Mouse (Mus musculus) bone marrow, adult 2 months (tissue): ENCODE results near the gene Ddi2.

Experiments
- CTCF ChIP-seq: fragments of 200-500 bp; IDR thresholded peaks from 2 replicates; pipeline ENCODE4 v1.5.1; 2011; ENCODE audit warnings: low read length, control low read depth; ENCODE audit not compliant: control insufficient read depth, insufficient read depth
- POLR2A ChIP-seq: fragments of 200-500 bp; IDR thresholded peaks from 2 replicates; pipeline ENCODE4 v1.6.1; 2011; ENCODE audit warnings: low read depth, mild to moderate bottlenecking, control low read depth, low read length, borderline replicate concordance; ENCODE audit not compliant: control insufficient read depth

GRCm38 (mm10) chr4:141649244-141649643 is 74.0 kb downstream of the Ddi2 start:
- TF ChIP-seq POLR2A (no peak), CTCF (no peak)
